Mouse (Mus musculus) kidney, adult 11 months (tissue): Measurements from ENCODE around the gene Pfn3.

Source experiments
- DNase-seq: peaks from one replicate; pipeline ENCODE4 v3.0.0; 2022

Gene Pfn3

DNA sequence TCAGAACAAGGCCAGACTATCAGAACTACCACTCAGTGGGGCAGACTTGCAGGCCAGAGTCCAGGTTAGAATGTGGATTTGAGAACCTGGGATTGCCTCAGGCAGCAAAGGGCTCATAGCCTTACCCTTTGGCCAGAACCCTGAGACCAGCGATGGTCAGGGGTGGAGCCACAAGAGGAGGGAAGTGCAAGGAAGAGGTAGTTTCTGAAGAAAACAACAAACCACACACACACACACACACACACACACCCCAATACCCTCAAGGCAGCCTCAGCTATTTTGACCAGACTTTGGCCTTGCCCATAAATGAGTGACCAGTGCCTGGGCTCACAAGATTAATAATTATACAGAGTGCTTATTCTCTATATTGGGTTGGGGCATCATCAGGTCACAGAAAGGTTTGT lies 23.4 kb downstream of the Pfn3 start:
- DNase-seq: peak; percentile 91

DNA sequence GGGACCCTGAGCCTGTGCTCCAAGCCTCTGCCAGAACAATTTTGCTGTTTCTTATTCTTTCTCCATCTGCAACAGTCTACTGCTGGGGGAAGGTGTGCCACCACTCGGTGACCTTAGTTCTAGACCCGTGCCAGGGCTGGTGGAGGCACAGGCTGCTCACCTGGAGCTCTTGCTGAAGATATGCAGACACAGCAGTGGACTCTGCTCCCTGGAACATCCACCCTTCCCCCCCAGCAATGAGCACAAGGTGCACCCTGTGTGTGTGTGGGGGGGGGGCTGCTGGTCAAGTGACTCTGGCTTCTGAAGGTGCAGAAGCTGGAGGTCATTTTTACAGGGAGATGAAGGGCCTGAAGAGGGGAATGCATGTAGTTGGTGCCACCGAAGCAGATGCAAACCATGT lies 24.4 kb downstream of the Pfn3 start:
- peak; percentile 93 for DNase-seq

DNA sequence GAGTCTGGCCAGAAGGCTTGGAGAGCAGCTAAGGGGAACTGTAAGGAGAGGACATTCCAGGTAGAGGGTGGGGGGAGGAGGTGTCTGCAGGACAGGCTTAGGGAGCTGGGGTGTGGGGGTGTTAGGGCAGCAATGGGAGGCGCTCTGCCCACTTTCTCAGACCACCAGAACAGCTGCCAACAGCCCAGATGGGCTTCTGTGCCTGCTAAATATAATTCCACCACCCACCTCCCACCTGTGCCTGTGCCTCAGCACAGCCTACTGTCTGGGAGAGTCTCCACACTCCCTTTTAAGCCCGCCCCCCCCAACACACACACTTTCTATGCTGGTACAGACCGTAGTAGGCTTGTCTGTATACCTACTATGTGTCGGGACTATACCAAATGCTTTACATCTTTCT lies 33.2 kb downstream of the Pfn3 start:
- DNase-seq: no peak

DNA sequence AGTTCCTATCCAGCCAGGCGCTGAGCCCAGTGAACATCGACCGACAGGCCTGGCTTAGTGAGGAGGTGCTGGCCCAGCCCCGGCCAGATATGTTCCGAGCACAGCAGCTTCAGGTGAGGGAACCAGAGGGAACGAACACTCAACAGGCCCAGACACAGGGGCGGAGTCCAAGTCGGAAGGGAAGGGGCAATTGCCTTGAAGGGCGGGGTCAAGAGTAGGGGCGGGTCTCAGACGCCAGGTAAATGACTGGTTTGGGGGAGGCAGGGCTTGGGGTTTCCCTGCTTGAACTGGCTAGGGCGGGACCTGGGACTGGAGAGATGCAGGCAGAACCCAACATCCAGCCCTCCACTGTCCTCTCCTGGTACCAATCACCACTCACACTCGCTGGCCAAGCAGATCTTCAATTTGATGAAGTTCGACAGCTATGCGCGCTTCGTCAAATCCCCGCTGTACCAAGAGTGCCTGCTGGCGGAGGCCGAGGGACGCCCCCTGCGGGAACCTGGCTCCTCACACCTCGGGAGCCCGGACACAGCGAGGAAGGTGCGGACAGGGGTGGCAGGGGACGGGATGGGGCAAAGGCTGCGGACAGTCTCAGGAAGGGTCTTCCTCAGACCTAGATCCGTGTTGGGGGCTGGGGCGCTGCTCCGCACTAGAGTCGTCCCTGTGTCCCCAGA lies 36.0 kb downstream of the Pfn3 start:
- peak; percentile 34 for DNase-seq

DNA sequence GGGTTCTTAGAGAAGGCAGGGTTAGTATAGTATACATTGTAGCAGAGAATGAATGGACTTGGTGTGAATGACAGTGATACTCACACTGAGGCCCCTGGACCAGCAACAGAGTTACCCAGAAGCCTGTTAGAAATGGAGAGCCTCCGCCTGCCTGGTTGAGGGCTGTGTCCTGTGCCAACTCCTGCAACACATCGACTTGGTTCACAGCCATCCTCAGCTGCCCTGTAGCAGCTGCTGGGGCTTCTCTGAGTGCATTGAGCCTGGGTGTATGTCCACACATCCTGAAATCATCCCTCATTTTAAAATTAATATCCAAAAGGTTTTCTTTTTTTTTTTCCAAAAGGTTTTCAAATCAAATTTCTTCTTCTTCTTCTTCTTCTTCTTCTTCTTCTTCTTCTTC lies 39.2 kb downstream of the Pfn3 start:
- DNase-seq: no peak

DNA sequence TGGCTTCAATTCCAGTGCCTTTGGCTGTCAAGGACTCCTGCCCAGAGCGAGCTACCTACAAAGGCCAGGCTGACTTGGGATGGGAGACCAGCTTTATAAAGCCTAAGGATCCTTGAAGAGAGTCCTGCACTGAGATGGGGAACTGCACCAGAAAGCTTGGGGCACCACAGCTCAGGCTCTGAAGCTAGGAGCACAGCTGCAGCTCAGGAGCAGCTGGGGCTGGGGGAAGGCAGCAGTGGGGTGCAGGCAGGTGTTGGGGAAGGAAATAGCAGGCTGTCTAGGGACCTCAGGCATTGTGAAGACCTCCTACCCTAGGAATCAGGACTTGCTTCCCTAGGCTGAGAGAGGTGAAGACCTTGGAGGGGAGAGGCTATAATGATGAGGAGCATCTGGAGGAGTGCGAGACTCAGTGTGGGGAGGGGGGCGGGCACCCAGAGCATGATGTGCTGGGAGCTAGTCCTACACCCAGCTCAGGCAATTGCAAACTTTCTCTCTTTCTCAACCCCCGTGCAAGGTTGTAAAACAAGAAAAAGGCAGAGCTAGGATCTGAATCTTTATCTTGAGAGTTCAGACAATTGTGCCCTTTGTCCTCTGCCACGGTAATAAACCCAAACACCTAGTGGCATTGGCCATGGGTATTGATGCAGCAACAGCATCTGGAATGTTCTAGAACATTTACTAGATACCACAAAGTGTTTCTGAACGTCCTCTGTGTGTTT lies 40.7 kb downstream of the Pfn3 start:
- DNase-seq: no peak

DNA sequence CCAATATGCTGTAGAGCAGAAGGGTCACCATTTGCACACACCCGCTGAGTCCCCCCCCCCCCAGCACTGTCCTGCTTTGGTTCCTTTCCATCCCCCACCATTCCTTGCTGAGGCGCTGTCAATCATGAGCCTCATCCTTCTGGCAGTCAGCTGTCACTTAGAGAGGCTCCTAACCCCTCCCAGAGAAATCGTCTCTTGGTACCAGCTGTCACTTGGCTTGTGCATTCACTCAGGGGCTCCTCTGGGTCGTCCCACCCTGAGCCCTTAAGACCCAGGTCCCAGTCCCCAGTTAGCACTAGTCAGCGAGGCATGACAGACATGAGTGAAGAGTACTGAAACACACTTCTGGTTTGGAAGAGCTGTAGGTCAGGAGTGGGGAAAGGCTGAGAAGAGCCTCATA lies 43.3 kb downstream of the Pfn3 start:
- DNase-seq: no peak

DNA sequence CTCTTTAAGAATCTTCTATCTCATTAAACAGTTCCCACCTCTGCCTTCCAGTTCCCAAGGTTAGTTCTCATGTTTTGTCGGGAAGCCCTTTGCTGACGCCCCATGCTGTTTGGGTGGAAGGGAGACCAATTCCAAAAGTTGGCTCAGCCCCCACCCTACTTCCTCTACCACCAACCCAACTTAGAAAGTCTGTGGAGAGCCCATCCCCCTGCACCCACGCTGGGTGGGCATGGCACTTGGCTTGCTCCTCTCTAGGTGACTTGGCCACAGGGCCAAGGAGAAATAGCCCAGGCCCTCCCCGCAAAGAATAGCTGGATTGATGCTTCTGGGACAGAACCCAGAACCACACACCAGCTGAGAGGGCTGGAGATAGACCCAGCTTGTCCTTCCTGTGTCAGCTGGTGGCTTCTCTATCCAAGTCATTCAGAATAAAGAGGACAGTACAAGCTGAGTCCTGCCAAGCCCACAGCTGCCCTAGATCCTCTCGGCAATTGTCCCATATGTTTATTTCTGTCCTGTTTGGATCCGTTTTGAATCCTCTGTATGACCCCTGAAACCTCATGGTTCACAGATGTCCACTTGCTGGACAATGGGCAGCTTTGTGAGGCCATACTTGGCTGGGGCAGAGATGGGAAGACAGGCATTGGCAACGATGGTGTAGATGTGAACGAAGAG lies 43.9 kb downstream of the Pfn3 start:
- DNase-seq: no peak

DNA sequence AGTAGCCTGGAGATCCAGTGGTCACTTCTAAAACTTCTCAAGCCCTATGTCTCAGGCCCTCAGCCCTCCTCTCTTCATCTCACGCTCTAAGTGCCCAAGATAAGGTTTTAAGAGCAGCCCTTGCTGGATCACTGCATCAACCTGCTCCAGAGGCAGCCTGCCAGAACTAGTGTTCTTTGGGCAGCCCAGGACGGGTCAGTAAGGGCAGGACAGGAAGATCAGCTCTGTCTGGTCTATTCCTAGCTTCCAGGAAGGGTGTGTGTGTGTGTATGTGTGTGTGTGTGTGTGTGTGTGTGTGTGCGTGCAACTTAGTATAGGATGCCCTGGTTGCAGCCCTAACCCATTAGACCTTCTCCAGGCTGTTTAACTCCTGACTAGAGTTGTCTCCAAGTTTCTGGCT lies 44.8 kb downstream of the Pfn3 start:
- peak; percentile 66 for DNase-seq

DNA sequence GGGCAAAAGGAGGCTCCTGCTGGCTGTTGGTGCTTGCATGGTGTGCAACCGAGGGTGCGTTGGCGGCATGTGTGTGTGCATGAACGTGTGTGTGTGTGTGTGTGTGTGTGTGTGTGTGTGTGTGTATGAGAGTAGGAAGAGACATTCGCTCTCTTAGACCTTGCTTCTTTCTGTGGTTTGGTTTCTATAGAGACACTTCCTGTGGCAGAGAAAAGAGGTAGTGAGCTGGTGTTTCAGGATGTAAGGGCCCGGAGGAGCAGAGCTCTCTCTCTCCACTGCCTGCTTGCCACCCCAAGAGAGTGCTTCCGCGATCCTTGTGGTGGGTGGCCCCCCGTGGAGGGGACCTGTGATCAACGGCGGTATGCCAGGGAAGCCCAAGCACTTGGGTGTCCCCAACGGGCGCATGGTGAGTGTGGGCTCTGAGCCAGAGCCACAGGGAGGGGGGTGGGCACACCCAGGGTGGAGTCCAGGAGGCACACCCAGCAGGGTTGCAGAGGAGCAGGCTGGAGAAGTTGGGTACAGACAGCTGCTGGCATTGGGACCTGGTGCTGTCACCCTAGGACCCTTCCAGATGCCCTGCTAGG lies 45.4 kb downstream of the Pfn3 start, which contains the start of gene Rgs14:
Rgs14 (plus strand) TSS at position 202 of the 584 bp plus-strand sequence.
- no peak for DNase-seq

DNA sequence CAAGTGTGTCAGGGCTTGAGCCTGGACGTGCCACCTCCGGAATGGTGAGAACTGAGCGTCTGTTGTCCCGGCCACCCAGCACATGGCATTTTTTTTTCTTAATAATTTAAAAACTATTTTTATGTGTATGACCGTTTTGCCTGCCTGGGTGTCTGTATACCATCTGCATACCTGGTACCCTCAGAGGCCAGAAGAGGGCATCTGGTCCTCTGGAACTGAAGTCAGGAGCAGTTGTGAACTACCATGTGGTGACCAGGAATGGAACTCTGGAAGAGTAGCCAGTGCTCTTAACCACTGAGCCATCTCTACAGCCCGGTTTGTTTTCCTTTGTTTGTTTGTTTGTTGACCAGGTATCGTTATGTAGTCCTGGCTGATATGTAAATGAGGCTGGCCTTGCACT lies 46.6 kb downstream of the Pfn3 start:
- peak; percentile 17 for DNase-seq
